Mouse (Mus musculus): Measurements from ENCODE around the gene Susd4. TPM values are rescaled to one million over a fixed set of nuclear protein-coding genes. Genes with fewer than 3 reads are reported as not detected.

Gene Susd4
- total and polyA plus RNA-seq, 2 experiments from 2014 or later: 80.6 to 98.7 TPM

DNA sequence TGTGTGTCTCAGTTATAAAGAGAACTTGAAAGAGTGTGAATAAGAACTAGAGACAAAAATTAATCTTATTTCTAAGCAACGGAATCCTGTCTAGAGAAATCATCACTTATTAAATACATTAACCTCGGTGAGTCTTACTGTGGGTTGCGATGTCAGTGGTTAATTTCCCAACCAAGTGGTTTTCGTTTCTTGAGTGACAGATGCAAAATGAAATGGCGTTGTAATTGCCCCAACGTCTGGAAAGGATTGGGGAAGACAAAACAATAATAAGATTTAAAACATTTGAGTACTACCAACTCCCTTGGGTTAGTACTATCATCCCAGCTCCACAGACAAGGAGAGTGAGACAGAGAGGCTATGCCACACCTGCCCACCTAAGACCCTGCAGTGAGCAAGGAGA is 181.9 kb downstream of the Susd4 start:
- 75% methylated on average over 6 of the region's 6 CpGs for WGBS
- Histone ChIP-seq H3K4me1 (ENCODE audit: insufficient read depth, low read length) (no peaks in the 10 kb centered on the region), H3K4me2 (ENCODE audit: low read depth, low read length, poor library complexity, severe bottlenecking) (no peak overlapping the region), H3K4me3 (ENCODE audit: low read depth, low read length) (no peak overlapping the region), H3K9ac (replicated peaks; ENCODE audit: low read length, poor library complexity, severe bottlenecking) (no peak overlapping the region), H3K27me3 (ENCODE audit: insufficient read depth, low read length) (no peaks in the 10 kb centered on the region), H3K36me3 (ENCODE audit: insufficient read depth, low read length) (no peaks in the 10 kb centered on the region), H3K9me3 (ENCODE audit: low read length) (no peaks in the 10 kb centered on the region), H3K27ac (ENCODE audit: low read depth, low read length) (no peak overlapping the region)
- DNase-seq (ENCODE audit: low spot score) (no peak), ATAC-seq (ENCODE audit: low FRiP score) (no peak)
- no peak for TF ChIP-seq CTCF (IDR thresholded peaks at IDR 0.05)

Other genes with a start within 250 kb of the Susd4 start
- gene Capn2, start 246.3 kb upstream of the Susd4 start, total RNA-seq (2014; rRNA removed): 84.3 and 88.2 TPM in 2 replicates
- gene Capn2, start 246.3 kb upstream of the Susd4 start, polyA plus RNA-seq (2015; fragmentation: Nextera tagmentation; extraction: Ambion mirVana): 78.6 and 82.1 TPM in 2 replicates
- gene Capn8, start 198.9 kb upstream of the Susd4 start, total RNA-seq (2014; rRNA removed): 0.28 TPM in 1 of 2 replicates, not detected in the other
- gene Capn8, start 198.9 kb upstream of the Susd4 start, polyA plus RNA-seq (2015; fragmentation: Nextera tagmentation; extraction: Ambion mirVana): 0.11 and 0.31 TPM in 2 replicates
- not detected in 2 replicates for gene Ccdc185, start 14.7 kb upstream of the Susd4 start, total RNA-seq (2014; rRNA removed)
- not detected in 2 replicates for gene Ccdc185, start 14.7 kb upstream of the Susd4 start, polyA plus RNA-seq (2015; fragmentation: Nextera tagmentation; extraction: Ambion mirVana)
- gene Tlr5, start 190.9 kb downstream of the Susd4 start, total RNA-seq (2014; rRNA removed): 0.11 and 0.19 TPM in 2 replicates
- gene Tlr5, start 190.9 kb downstream of the Susd4 start, polyA plus RNA-seq (2015; fragmentation: Nextera tagmentation; extraction: Ambion mirVana): 0.21 and 0.23 TPM in 2 replicates

Measured in midbrain, postnatal 0 days (tissue).